Mouse (Mus musculus) fibroblast of lung, adult 2 months (primary cell): ENCODE data around the gene Abr.
A peak's percentile ranks its signal among the peaks of the same experiment; 100 is the strongest.

Experiments
- DNase-seq: peaks from one replicate; pipeline ENCODE4 v3.0.0-alpha.2; 2011; ENCODE audit warnings: low read depth

Abr gene

DNA sequence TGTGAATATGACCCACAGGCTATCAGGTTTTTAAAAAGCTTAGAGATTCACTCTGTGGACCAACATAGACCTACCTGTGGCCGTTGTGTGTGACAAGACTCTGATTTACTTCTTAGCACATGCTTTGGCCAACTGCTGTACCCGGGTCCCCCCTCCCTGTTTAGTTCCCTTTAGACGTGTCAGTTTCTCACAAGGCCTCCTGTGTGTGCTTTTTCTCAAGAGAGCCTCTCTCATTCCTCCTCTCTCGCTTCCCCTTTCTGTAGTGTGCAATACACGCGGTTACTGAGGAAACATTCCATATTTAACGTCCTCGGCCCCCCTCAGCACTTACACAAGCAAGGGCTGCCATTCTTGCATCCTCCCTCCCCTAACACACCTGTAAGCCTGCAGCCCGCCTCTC is 163.4 kb downstream of the Abr start:
- no peak for DNase-seq

DNA sequence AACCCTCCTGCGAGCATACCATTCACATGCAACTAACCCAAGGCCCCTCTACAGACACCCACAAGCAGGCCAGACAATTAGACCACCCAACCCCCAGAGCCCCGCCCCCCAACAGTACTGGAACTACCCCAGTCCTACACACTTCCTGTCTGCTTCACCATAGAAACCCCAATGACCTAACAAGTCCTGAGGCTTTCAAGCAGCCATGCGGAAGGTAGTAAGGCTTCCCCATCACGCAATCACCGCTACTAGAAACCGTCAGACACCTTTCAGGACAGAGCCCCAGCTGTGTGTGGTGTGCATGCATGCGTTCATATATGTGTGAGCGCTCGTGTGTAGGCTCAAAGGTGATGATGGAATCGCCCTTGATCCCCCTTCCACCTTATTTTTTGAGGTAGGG is 165.2 kb downstream of the Abr start:
- no peak for DNase-seq

GRCm38 (mm10) chr11:76456233-76456632 is 165.9 kb downstream of the Abr start:
- DNase-seq: peak; percentile 25

DNA sequence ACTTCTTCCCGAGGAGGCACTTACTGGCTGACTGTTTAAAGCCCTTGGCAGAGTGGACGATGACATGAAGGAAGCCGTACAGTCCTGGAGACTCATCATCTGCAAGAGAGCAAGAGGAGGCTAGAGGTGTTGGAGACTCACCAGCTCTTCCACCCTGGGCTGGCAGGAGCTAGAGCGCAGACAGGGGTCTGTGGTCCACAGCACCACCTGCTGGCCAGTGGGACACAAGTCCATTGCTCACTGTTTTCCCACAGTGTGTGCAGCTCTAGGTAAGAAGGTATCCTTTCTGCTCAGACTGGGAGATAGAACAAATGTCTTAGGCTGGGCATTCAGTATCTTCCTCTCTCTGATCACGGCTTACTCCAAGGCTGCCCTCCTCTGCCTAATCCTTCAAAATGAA is 167.6 kb downstream of the Abr start:
- DNase-seq: peak; percentile 44

- no peak for DNase-seq
Observed at GRCm38 (mm10) chr11:76450202-76450561, 171.9 kb downstream of the Abr start.

DNA sequence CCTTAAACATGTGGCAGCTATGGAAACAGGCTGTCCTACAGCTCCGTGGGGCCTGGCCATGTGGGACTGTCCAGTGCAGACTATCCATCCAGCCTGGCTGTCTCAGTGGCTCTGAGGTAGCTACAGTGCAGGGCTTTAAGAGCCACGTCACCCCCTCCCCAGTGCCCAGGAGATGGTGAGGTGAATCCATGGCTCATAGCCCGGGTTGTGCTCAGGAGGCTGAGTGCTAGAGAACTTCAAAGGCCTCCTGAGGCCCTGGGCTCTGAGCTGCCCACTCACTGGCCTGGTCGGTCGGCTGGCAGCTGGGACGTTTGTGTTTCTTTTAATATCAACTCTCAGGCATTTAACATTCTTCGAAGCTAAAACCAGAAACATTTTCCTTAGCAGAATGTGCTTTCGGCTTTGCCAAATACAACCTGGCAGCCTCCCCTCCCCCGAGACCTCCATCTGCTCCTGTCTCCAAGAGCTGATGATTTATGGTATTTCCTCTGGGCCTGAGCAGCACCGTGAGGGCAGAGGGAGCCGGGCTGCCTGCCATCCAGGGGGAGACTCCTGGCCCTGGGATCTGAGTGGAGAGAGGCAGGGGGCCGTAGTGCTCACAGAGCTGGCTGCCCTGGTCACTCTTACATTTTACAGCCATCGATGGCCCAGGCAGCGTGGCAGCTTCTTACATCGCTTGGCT is 172.5 kb downstream of the Abr start:
- DNase-seq: peak; percentile 85

DNA sequence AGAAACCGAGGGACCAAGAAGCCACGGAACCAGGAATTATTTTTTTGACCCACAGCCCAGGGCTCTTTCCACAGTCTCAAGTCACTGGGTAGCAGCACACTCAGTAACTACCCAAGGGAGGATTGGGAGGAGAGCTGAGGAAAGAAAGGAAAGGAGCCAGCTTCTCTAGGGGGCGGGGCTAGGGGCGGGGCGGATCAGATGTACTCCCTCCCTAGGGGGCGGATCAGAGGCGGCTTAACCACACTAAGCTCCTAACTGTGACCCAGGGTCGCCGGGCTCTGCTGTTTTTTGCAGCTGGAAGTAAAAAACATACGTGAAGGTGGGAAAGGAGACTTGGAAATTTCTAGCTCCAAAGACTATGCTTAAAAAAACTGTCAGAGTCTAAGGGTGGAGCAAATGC is 175.9 kb downstream of the Abr start:
- DNase-seq: no peak

GRCm38 (mm10) chr11:76445459-76445858 is 176.7 kb downstream of the Abr start:
- no peak for DNase-seq

- no peak for DNase-seq
Observed at GRCm38 (mm10) chr11:76439666-76440065, 182.4 kb downstream of the Abr start.

- DNase-seq: peak; percentile 30
Observed at GRCm38 (mm10) chr11:76436864-76437437, 185.2 kb downstream of the Abr start.

GRCm38 (mm10) chr11:76436009-76436408 is 186.1 kb downstream of the Abr start:
- DNase-seq: no peak

DNA sequence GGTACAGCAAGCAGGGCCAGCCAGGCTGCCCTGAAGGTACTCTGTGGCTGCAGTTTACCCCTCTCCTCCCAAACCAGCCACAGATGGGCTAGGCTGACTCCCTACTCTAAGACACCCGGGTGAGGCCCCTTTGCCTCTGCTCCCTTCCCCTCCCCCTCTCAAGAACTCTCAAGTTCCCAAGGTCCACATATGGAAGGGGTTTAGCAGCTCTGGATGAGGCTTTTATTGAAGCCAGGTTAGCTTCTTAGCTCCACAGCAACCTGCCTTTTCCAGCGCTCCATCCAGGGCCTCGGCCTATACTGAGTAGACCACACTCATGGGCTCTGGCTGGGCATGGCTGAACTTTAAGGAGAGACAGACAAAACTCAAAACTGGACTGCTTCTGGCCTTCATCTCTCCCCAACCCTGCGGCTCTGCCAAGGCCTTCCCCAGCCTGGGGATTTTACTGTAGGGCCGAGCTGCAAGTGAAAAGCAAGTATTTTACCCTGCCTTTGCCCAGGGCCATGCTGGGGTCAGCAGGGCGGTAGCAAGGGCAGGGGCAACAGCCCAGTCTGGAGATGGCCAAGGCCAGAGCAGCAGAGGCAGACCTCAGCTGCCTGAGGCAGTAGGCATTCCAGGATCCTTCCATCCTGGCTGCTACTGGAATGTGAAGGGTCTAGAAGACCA is 192.0 kb downstream of the Abr start:
- DNase-seq: no peak

DNA sequence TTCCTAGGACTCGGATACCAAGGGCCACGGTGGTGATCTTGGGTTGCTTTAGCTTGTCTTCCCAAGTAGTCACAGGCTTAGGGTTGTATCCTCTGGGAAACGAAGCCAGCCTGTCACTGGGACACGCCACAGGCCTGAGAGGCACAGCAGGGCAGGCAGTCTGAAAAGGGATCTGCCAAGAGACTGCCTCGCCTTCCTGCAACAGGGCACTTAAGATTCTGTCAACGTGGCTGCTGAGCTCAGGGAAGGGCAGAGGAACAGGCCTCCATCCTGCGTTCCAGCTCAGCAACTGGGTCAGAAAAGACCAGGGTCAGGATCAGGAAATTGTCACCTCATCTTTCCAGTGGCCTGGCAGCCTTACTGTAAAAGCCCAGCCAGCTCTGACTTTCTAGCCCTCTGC is 192.6 kb downstream of the Abr start:
- no peak for DNase-seq

DNA sequence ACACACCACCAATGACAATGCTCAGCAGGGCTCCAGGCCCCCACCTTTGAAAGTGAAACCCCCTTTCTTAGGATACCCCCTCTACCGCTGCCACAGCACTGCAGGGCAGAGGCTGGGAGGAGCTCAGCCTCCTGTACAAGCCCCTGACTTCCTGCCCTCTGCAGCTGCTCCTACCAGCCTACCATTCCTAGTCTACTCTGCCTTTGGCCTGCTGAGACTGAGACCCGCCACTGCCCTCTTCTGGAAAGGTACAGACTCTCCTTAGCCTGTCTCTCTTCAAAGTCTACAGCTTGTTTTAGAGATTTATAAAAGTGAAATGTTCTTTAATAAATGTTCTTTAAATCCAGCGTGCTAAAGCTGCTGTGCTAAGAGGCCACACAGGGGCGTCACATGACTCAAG is 193.1 kb downstream of the Abr start:
- no peak for DNase-seq

DNA sequence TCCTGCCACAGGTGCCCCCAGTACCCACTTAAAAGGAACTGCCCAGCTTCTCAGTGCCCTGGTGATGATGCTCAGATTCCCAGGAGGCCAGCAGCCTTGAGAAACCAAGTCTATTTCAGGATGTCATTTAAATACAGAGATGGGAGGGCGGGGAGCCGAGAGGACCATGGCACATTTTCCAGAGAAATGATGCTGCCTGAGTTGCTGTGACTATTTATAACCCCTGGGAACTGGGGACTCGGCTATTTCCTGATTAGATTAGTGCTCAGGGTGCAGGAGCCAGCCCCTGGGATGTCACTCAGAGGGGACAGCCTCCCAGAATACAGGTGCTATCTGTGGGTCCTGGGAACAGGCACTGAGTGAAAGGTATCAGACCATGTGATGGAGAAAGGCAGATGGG is 194.3 kb downstream of the Abr start:
- no peak for DNase-seq

- no peak for DNase-seq
Observed at GRCm38 (mm10) chr11:76425749-76426148, 196.4 kb downstream of the Abr start.

GRCm38 (mm10) chr11:76420896-76421295 is 201.2 kb downstream of the Abr start:
- no peak for DNase-seq

GRCm38 (mm10) chr11:76419179-76419578 is 202.9 kb downstream of the Abr start:
- DNase-seq: no peak

GRCm38 (mm10) chr11:76418423-76418822 is 203.7 kb downstream of the Abr start:
- DNase-seq: no peak

- peak; percentile 51 for DNase-seq
Observed at GRCm38 (mm10) chr11:76415985-76416384, 206.1 kb downstream of the Abr start.

DNA sequence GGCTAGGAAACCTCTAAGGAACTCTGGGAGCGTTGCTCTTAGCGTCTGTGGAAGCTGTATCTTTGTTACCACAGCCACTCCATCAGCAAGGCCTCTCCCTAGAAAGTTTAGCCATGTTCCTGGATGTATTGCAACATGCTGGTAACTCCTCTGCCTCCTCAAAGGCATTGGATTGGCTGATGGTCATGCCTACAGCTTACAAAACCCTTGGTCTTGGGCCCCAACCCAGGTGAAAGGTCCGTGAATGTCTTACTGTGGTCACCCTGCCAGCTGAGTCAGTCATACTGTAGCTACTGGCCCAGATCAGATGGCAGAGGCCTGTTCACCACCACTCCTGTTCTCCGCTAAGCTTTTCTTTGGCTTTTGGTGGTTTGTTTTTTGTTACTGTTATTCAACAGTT is 207.1 kb downstream of the Abr start:
- peak; percentile 78 for DNase-seq

GRCm38 (mm10) chr11:76413202-76413601 is 208.9 kb downstream of the Abr start:
- no peak for DNase-seq

GRCm38 (mm10) chr11:76410826-76411225 is 211.3 kb downstream of the Abr start:
- DNase-seq: peak; percentile 40
